In genomic region chr6:137979802-137980201, GRCm38 (mm10) we compare ENCODE assay signal across 17 mouse cellular contexts.
A peak's percentile ranks its signal among the peaks of the same experiment; 100 is the strongest.
DNase-seq lines count a peak whose midpoint lies in the region; ATAC-seq and TF ChIP-seq lines count a peak whose summit lies in the region.
"Had no signal": no experiment of that assay in that cellular context is flagged by ENCODE, and none has a peak within 500 bp of the region (broad histone marks: within the 10 kb centered on the region; RNA-seq: fewer than 3 reads in every experiment).

No protein-coding gene starts in this region.

- H3K36me3 ChIP-seq in hindbrain, embryonic 11.5 days (ENCODE audit: control insufficient read depth, insufficient read depth, low read length): no peaks in the 10 kb centered on the region
- no peaks in the 10 kb centered on the region for H3K36me3 ChIP-seq in hindbrain, embryonic 14.5 days (replicated peaks; ENCODE audit: control insufficient read depth, insufficient read depth)
- no peaks in the 10 kb centered on the region for H3K36me3 ChIP-seq in hindbrain, postnatal 0 days (ENCODE audit: insufficient read depth, low read length)
- H3K36me3 ChIP-seq: embryonic facial prominence, embryonic 15.5 days; limb, embryonic 15.5 days had no signal

- H3K9me3 ChIP-seq in hindbrain, embryonic 11.5 days (ENCODE audit: control insufficient read depth, low read length): no peaks in the 10 kb centered on the region
- H3K9me3 ChIP-seq in hindbrain, embryonic 14.5 days (ENCODE audit: control insufficient read depth, low read length): no peaks in the 10 kb centered on the region
- no peaks in the 10 kb centered on the region for H3K9me3 ChIP-seq in hindbrain, postnatal 0 days (ENCODE audit: low read length)
- H3K9me3 ChIP-seq: embryonic facial prominence, embryonic 15.5 days; limb, embryonic 15.5 days had no signal

- no peak overlapping the region for H3K9ac ChIP-seq in hindbrain, embryonic 11.5 days (ENCODE audit: low read depth, low read length)
- no peak overlapping the region for H3K9ac ChIP-seq in hindbrain, embryonic 14.5 days
- H3K9ac ChIP-seq in hindbrain, postnatal 0 days (replicated peaks; ENCODE audit: low read length): no peak overlapping the region
- H3K9ac ChIP-seq: embryonic facial prominence, embryonic 15.5 days; limb, embryonic 15.5 days had no signal

- peak; percentile 60 for ATAC-seq in hindbrain, embryonic 11.5 days (ENCODE audit: low FRiP score)
- ATAC-seq in hindbrain, embryonic 14.5 days (ENCODE audit: low FRiP score): no peak
- ATAC-seq in hindbrain, postnatal 0 days: no peak

- H3K27me3 ChIP-seq in hindbrain, embryonic 11.5 days (ENCODE audit: control insufficient read depth, insufficient read depth, low read length): no peaks in the 10 kb centered on the region
- H3K27me3 ChIP-seq in hindbrain, embryonic 14.5 days (ENCODE audit: control insufficient read depth, insufficient read depth, low read length): no peaks in the 10 kb centered on the region
- H3K27me3 ChIP-seq in hindbrain, postnatal 0 days (ENCODE audit: insufficient read depth, low read length): no peaks in the 10 kb centered on the region
- H3K27me3 ChIP-seq: embryonic facial prominence, embryonic 15.5 days; limb, embryonic 15.5 days had no signal

- H3K4me1 ChIP-seq in hindbrain, embryonic 11.5 days (replicated peaks; ENCODE audit: control insufficient read depth, insufficient read depth, low read length): peaks cover 2% of the 10 kb centered on the region; the same call in 1 of the 2 replicates
- 0 out of 2 replicates have a peak, but pooled peaks cover 4% of the 10 kb centered on the region for H3K4me1 ChIP-seq in hindbrain, embryonic 14.5 days (replicated peaks; ENCODE audit: control insufficient read depth, insufficient read depth, low read length)
- no peaks in the 10 kb centered on the region for H3K4me1 ChIP-seq in hindbrain, postnatal 0 days (ENCODE audit: insufficient read depth, low read length)
- H3K4me1 ChIP-seq: embryonic facial prominence, embryonic 15.5 days; limb, embryonic 15.5 days had no signal

- H3K4me3 ChIP-seq in hindbrain, embryonic 11.5 days (ENCODE audit: low read depth, low read length): no peak overlapping the region
- H3K4me3 ChIP-seq in hindbrain, embryonic 14.5 days (replicated peaks; ENCODE audit: low read length): no peak overlapping the region
- H3K4me3 ChIP-seq in hindbrain, postnatal 0 days (ENCODE audit: low read length): no peak overlapping the region
- H3K4me3 ChIP-seq: embryonic facial prominence, embryonic 15.5 days; left cerebral cortex, adult 2 months; limb, embryonic 15.5 days; myocyte had no signal

- no peak overlapping the region for H3K4me2 ChIP-seq in hindbrain, embryonic 11.5 days (replicated peaks; ENCODE audit: low read depth, low read length)
- no peak overlapping the region for H3K4me2 ChIP-seq in hindbrain, embryonic 14.5 days (replicated peaks)
- no peak overlapping the region for H3K4me2 ChIP-seq in hindbrain, postnatal 0 days (ENCODE audit: low read depth, low read length)
- H3K4me2 ChIP-seq: embryonic facial prominence, embryonic 15.5 days; limb, embryonic 15.5 days had no signal

- DNase-seq in hindbrain, embryonic 11.5 days (ENCODE audit: low spot score): peak; percentile 18
- no peak for DNase-seq in hindbrain, embryonic 14.5 days (ENCODE audit: low spot score)
- DNase-seq in right cerebral cortex, adult 2 months (ENCODE audit: low spot score in 2 of 2): peak; percentile 13 to 27
- DNase-seq in right cerebral cortex, postnatal 4 days: no peak
- DNase-seq in hindbrain, postnatal 0 days (ENCODE audit: low spot score): peak; percentile 27
- peak; percentile 75 for DNase-seq in retina, embryonic 14.5 days (ENCODE audit: low spot score)
- no peak for DNase-seq in kidney, adult 11 months
- DNase-seq in natural killer cell, adult 2 months (ENCODE audit: low spot score in 2 of 2): no peak
- DNase-seq: adrenal gland, postnatal 14 days; cerebellum, postnatal 25 days; heart, postnatal 10 days; kidney, postnatal 10 days had no signal

- H3K27ac ChIP-seq in hindbrain, embryonic 11.5 days (ENCODE audit: low read depth, low read length): no peak overlapping the region
- H3K27ac ChIP-seq in hindbrain, embryonic 14.5 days: no peak overlapping the region
- H3K27ac ChIP-seq in hindbrain, postnatal 0 days: no peak overlapping the region
- H3K27ac ChIP-seq: embryonic facial prominence, embryonic 15.5 days; left cerebral cortex, adult 2 months; limb, embryonic 15.5 days; macrophage had no signal

- no peak for TF ChIP-seq CTCF in hindbrain, postnatal 0 days (IDR thresholded peaks at IDR 0.05; ENCODE audit: low read depth)

- 71% methylated on average over 12 of the region's 12 CpGs for WGBS in hindbrain, embryonic 11.5 days
- 43% methylated on average over 12 of the region's 12 CpGs for WGBS in hindbrain, embryonic 14.5 days
- 47% methylated on average over 12 of the region's 12 CpGs for WGBS in hindbrain, postnatal 0 days

Comparison
In these comparisons a context has a peak if more than half of its experiments do, and no peak if none do; other contexts are left out.
1. DNase-seq: peak in hindbrain, embryonic 11.5 days (single experiment), right cerebral cortex, adult 2 months (2 of 2), hindbrain, postnatal 0 days (single experiment) and retina, embryonic 14.5 days (single experiment); none in hindbrain, embryonic 14.5 days (single experiment), right cerebral cortex, postnatal 4 days (single experiment), kidney, adult 11 months (single experiment) and natural killer cell, adult 2 months (0 of 2).